Mouse (Mus musculus) stomach, postnatal 0 days (tissue): ENCODE measurements around the gene A530032D15Rik.
"Not testable (repeated sequence)": the region's sequence is repeated elsewhere in the genome, so short reads cannot be mapped to it uniquely, and the experiment has no call there.

Experiments used
- CTCF ChIP-seq: IDR thresholded peaks from 2 replicates; pipeline ENCODE4 v1.5.1; 2016; ENCODE audit warnings: antibody characterized with exemption, low read depth, mild to moderate bottlenecking, moderate library complexity
- EP300 ChIP-seq: optimal IDR thresholded peaks from 2 replicates; pipeline ENCODE3; 2016; ENCODE audit warnings: antibody characterized with exemption

GRCm38 (mm10) chr1:85109753-85110152 lies at the start of gene A530032D15Rik:
- TF ChIP-seq EP300, CTCF: not testable (repeated sequence)
